Mouse (Mus musculus) hindbrain, embryonic 11.5 days (tissue): Measurements from ENCODE around the gene Agrn. TPM values are rescaled to one million over a fixed set of nuclear protein-coding genes. Genes with fewer than 3 reads are reported as not detected.

Experiments
- ATAC-seq: fragments of 200-750 bp; cut with Nextera tagmentation; 2 replicates; pipeline ENCODE4 v1.8.0; 2017; ENCODE audit warnings: mild to moderate bottlenecking, moderate TSS enrichment, moderate library complexity; ENCODE audit not compliant: low FRiP score
- DNase-seq: peaks from one replicate; pipeline ENCODE4 v3.0.0-alpha.2; 2015; ENCODE audit warnings: low spot score
- H3K27ac ChIP-seq: fragments of 300-500 bp; sonication (generic); 2 replicates; pipeline ENCODE4 v1.5.1; 2014; ENCODE audit warnings: mild to moderate bottlenecking, low read depth, low read length
- H3K27me3 ChIP-seq: fragments of 300-500 bp; sonication (generic); 2 replicates; pipeline ENCODE4 v1.6.1; 2014; ENCODE audit warnings: mild to moderate bottlenecking, low read length, moderate library complexity, mixed read lengths; ENCODE audit not compliant: control insufficient read depth, insufficient read depth
- H3K36me3 ChIP-seq: fragments of 300-500 bp; sonication (generic); 2 replicates; pipeline ENCODE4 v1.6.1; 2014; ENCODE audit warnings: mild to moderate bottlenecking, low read length, moderate library complexity, mixed read lengths; ENCODE audit not compliant: control insufficient read depth, insufficient read depth
- H3K4me1 ChIP-seq: fragments of 300-500 bp; sonication (generic); replicated peaks from 2 replicates; pipeline ENCODE4 v1.6.1; 2014; ENCODE audit warnings: low read length, mixed read lengths; ENCODE audit not compliant: control insufficient read depth, insufficient read depth
- H3K4me2 ChIP-seq: fragments of 300-500 bp; sonication (generic); replicated peaks from 2 replicates; pipeline ENCODE4 v1.6.1; 2014; ENCODE audit warnings: mild to moderate bottlenecking, low read depth, low read length
- H3K4me3 ChIP-seq: fragments of 300-500 bp; sonication (generic); 2 replicates; pipeline ENCODE4 v1.5.1; 2014; ENCODE audit warnings: low read depth, low read length
- H3K9ac ChIP-seq: fragments of 300-500 bp; sonication (generic); 2 replicates; pipeline ENCODE4 v1.6.1; 2014; ENCODE audit warnings: low read depth, low read length
- H3K9me3 ChIP-seq: fragments of 300-500 bp; sonication (generic); 2 replicates; pipeline ENCODE4 v1.6.1; 2016; ENCODE audit warnings: low read length; ENCODE audit not compliant: control insufficient read depth
- WGBS: fragments of 180-500 bp; shearing (Covaris S2); extraction: QIAGEN DNeasy Blood & Tissue Kit; methylation state at CpG from one replicate; pipeline ENCODE4 v1.1.7; 2014; 5-methylcytosine and 5-hydroxymethylcytosine counted together
- polyA plus RNA-seq: library from polyadenylated mRNA; unstranded; fragments of >200 nt; fragmentation: Nextera tagmentation; extraction: Ambion mirVana; gene quantifications from 2 replicates; pipeline ENCODE4 v1.2.1, GENCODE M21; 2014

The Agrn gene
- polyA plus RNA-seq, 1 experiment from 2014 or later = 79.7 TPM

DNA sequence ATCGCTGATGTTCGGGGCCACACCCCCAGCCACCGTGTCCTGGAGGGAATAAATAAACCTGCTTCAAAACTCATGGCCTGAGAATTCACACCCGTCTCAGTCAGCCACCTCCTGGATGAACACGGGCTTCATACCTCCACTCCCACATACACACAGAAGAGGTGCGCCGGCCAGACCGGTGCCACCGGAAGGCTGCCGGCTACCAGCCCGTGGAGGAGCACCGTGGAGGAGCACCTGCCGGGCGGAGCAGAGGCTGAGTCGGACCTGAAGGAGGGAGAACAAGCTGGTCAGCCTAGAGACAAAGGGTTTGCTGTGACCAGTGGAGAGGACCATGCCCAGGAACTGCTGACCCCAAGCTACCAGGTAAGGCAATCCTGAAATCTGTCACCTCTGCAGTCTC lies 66.9 kb downstream of the Agrn start, which contains the start of gene Rnf223:
Rnf223 (plus strand) TSS at position 78 of the 400 bp plus-strand sequence.
- no peaks in the 10 kb centered on the region for H3K27me3 ChIP-seq
- WGBS = 84% methylated on average over 15 of the region's 15 CpGs
- H3K9me3 ChIP-seq = no peaks in the 10 kb centered on the region
- no peak within 1 kb of the TSS for H3K9ac ChIP-seq
- H3K4me2 ChIP-seq = no peak within 1 kb of the TSS
- no peak for DNase-seq
- peaks cover 5% of the 10 kb centered on the region; the same call in 1 of the 2 replicates for H3K36me3 ChIP-seq
- H3K27ac ChIP-seq = no peak within 1 kb of the TSS
- H3K4me3 ChIP-seq = no peak within 1 kb of the TSS
- ATAC-seq = no peak
- H3K4me1 ChIP-seq = no peaks in the 10 kb centered on the region

DNA sequence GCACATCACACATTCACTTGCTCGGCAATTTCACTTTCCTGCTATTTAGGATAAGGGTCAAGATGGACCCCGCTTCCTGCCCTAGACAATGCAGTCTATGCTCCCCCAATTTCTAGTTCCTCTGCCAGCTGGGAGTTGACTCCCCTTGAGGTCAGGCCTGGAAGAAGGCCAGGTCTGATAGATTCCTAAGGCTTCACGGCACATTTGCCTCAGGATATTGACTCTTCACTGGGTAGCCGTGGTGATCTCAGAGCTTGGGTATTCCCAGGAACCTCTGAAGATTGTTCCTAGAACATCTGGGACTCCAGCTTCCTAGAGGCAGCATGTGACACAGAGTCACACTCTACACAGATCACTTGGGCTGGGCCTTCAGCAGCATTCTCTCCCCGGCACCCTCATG lies 68.5 kb downstream of the Agrn start:
- Histone ChIP-seq H3K9me3 (no peaks in the 10 kb centered on the region), H3K27ac (no peak overlapping the region), H3K4me2 (no peak overlapping the region), H3K4me1 (no peaks in the 10 kb centered on the region), H3K4me3 (no peak overlapping the region), H3K27me3 (no peaks in the 10 kb centered on the region), H3K36me3 (peaks cover 7% of the 10 kb centered on the region; the same call in 1 of the 2 replicates), H3K9ac (no peak overlapping the region)
- no peak for DNase-seq
- ATAC-seq = no peak
- WGBS = 90% methylated on average over 5 of the region's 5 CpGs

DNA sequence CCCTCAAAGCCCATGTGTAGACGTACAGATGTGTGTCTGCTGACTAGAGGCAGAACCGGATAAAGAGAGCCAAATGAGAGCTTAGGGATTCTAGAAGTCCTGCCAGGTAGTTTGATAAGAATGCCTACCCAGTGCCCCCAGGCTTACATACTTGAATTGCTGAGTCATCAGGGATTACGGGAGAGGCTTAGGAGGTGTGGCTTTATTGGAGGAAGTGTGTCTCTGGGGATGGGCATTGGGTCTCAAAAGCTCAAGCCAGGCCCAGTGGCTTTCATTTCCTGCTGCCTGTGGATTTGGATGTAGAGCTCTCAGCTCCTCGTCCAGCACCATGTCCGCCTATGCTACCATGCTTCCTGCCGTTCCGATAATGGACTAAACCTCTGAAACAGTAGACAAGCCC lies 70.4 kb downstream of the Agrn start:
- H3K4me3 ChIP-seq = no peak overlapping the region
- ATAC-seq (no peak), DNase-seq (no peak)
- no peaks in the 10 kb centered on the region for H3K27me3 ChIP-seq
- 95% methylated on average over 7 of the region's 7 CpGs for WGBS
- H3K9ac ChIP-seq = no peak overlapping the region
- no peak overlapping the region for H3K4me2 ChIP-seq
- no peak overlapping the region for H3K27ac ChIP-seq
- no peaks in the 10 kb centered on the region for H3K9me3 ChIP-seq
- H3K36me3 ChIP-seq = peaks cover 7% of the 10 kb centered on the region; the same call in 1 of the 2 replicates
- H3K4me1 ChIP-seq = no peaks in the 10 kb centered on the region

DNA sequence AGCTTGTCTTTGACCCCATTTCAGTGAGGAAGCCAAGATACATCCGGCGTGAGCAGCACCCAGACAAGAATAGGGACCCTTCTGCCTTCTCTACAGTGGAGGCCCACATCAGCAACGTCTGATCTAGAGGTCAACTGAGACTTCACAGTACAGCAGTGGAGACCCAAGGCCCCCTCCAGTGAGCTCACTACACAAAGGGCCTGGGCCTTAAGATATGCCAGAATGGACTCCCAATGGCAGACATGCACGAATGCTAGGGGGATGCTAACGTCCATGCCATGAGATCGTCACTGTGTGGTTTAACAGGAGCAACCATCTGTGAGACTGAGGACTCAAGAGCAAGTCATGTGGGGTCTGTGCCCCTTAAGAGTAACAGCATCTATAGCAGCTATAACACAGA lies 71.9 kb downstream of the Agrn start:
- Histone ChIP-seq H3K4me1 (no peaks in the 10 kb centered on the region), H3K4me2 (no peak overlapping the region), H3K9me3 (no peaks in the 10 kb centered on the region), H3K4me3 (no peak overlapping the region), H3K27me3 (no peaks in the 10 kb centered on the region), H3K9ac (no peak overlapping the region), H3K27ac (no peak overlapping the region), H3K36me3 (peaks cover 12% of the 10 kb centered on the region; the same call in 1 of the 2 replicates)
- DNase-seq (no peak), ATAC-seq (no peak)
- 91% methylated on average over 6 of the region's 6 CpGs for WGBS

DNA sequence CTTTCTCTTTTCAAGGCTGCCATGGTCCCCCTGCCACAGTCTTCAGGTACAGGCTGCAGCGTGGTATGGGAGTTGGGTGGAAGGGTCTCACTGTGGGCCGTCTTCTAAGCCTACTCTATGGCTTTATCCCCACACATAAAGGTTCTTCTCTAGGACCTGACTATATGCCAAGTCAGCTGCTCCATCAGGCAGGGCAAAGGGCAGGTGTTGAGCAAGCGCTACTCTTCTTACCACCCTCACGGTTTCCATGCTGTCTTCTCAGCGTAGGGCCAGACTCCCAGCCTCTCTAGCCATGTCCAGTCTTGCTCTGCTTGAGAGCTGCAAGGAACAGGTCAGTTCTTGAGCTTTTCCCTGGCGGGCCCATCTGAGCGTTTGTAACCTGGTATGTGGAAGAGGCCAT lies 73.2 kb downstream of the Agrn start:
- DNase-seq = no peak
- Histone ChIP-seq H3K36me3 (peaks cover 15% of the 10 kb centered on the region; the same call in 1 of the 2 replicates), H3K27ac (no peak overlapping the region), H3K27me3 (no peaks in the 10 kb centered on the region), H3K9ac (no peak overlapping the region), H3K9me3 (no peaks in the 10 kb centered on the region), H3K4me2 (no peak overlapping the region), H3K4me1 (no peaks in the 10 kb centered on the region), H3K4me3 (no peak overlapping the region)
- 97% methylated on average over 7 of the region's 7 CpGs for WGBS
- no peak for ATAC-seq

Other genes with a start within 250 kb of the Agrn start
- gene C1qtnf12, start 235.2 kb downstream of the Agrn start, polyA plus RNA-seq = 21.0 and 24.0 TPM in 2 replicates
- 18.2 and 19.4 TPM in 2 replicates for gene B3galt6, start 204.8 kb downstream of the Agrn start, polyA plus RNA-seq
- 136 and 143 TPM in 2 replicates for gene Sdf4, start 204.6 kb downstream of the Agrn start, polyA plus RNA-seq
- gene Tnfrsf4, start 183.6 kb downstream of the Agrn start, polyA plus RNA-seq = 0.39 and 0.73 TPM in 2 replicates
- gene Tnfrsf18, start 171.3 kb downstream of the Agrn start, polyA plus RNA-seq = 0.74 and 2.4 TPM in 2 replicates
- 0.10 TPM in 1 of 2 replicates, not detected in the other for gene Ttll10, start 138.1 kb downstream of the Agrn start, polyA plus RNA-seq
- gene 9430015G10Rik, start 87.5 kb downstream of the Agrn start, polyA plus RNA-seq = 44.0 and 44.4 TPM in 2 replicates
- gene Rnf223, start 67.0 kb downstream of the Agrn start, polyA plus RNA-seq = 0.73 and 0.76 TPM in 2 replicates
- gene Isg15, start 3.3 kb upstream of the Agrn start, polyA plus RNA-seq = 0.54 and 1.2 TPM in 2 replicates
- gene AW011738, start 5.8 kb upstream of the Agrn start, polyA plus RNA-seq = 2.0 and 3.1 TPM in 2 replicates
- gene Perm1, start 18.4 kb upstream of the Agrn start, polyA plus RNA-seq = 1.1 and 1.4 TPM in 2 replicates
- 17.0 and 17.8 TPM in 2 replicates for gene Plekhn1, start 37.4 kb upstream of the Agrn start, polyA plus RNA-seq
- gene Noc2l, start 38.5 kb upstream of the Agrn start, polyA plus RNA-seq = 78.0 and 78.6 TPM in 2 replicates
- gene Samd11, start 58.2 kb upstream of the Agrn start, polyA plus RNA-seq = 1.8 and 3.1 TPM in 2 replicates
- not detected in 2 replicates for gene Vmn2r-ps159, start 133.6 kb upstream of the Agrn start, polyA plus RNA-seq